In genomic region chr5:107028557-107028956, GRCm38 (mm10) we compare ENCODE assay signal across 16 mouse cellular contexts.
A peak's percentile ranks its signal among the peaks of the same experiment; 100 is the strongest.
DNase-seq lines count a peak whose midpoint lies in the region; ATAC-seq and TF ChIP-seq lines count a peak whose summit lies in the region.
"Had no signal": no experiment of that assay in that cellular context is flagged by ENCODE, and none has a peak within 500 bp of the region (broad histone marks: within the 10 kb centered on the region; RNA-seq: fewer than 3 reads in every experiment).

No protein-coding gene starts in this region.

- 34% methylated on average over 1 of the region's 1 CpGs for WGBS in heart, embryonic 10.5 days
- WGBS in liver, adult 2 months = 65% methylated on average over 1 of the region's 1 CpGs
- 35% methylated on average over 1 of the region's 1 CpGs for WGBS in liver, postnatal 0 days (ENCODE audit: insufficient replicate concordance)
- 14% methylated on average over 1 of the region's 1 CpGs for WGBS in stomach, embryonic 14.5 days
- 2% methylated on average over 1 of the region's 1 CpGs for whole genome bisulfite sequencing in stomach, postnatal 0 days

- no peak overlapping the region for H3K4me2 ChIP-seq in liver, postnatal 0 days (ENCODE audit: low read depth, low read length)
- H3K4me2 ChIP-seq in stomach, embryonic 14.5 days (replicated peaks; ENCODE audit: low read depth, low read length) = no peak overlapping the region
- H3K4me2 ChIP-seq in stomach, postnatal 0 days (replicated peaks; ENCODE audit: low read depth) = no peak overlapping the region
- H3K4me2 ChIP-seq: forebrain, embryonic 15.5 days; heart, embryonic 15.5 days; hindbrain, embryonic 15.5 days had no signal

- H3K27me3 ChIP-seq in heart, embryonic 10.5 days (ENCODE audit: insufficient read depth, poor library complexity, severe bottlenecking) = peaks cover 9% of the 10 kb centered on the region; the same call in 1 of the 2 replicates
- H3K27me3 ChIP-seq in liver, adult 2 months (ENCODE audit: control insufficient read depth, insufficient read depth, low read length) = no peaks in the 10 kb centered on the region
- no peaks in the 10 kb centered on the region for H3K27me3 ChIP-seq in liver, postnatal 0 days (ENCODE audit: insufficient read depth, low read length)
- H3K27me3 ChIP-seq in stomach, embryonic 14.5 days (ENCODE audit: control insufficient read depth, insufficient read depth, low read length) = no peaks in the 10 kb centered on the region
- H3K27me3 ChIP-seq in stomach, postnatal 0 days (ENCODE audit: control insufficient read depth, insufficient read depth, low read length) = no peaks in the 10 kb centered on the region
- H3K27me3 ChIP-seq: forebrain, embryonic 15.5 days; heart, embryonic 15.5 days; hindbrain, embryonic 15.5 days had no signal

- TF ChIP-seq EP300 in liver, postnatal 0 days (IDR thresholded peaks at IDR 0.05; ENCODE audit: low read depth) = no peak
- TF ChIP-seq EP300 in stomach, postnatal 0 days (optimal IDR thresholded peaks at IDR 0.05) = no peak

- TF ChIP-seq POLR2A in liver, adult 2 months (IDR thresholded peaks at IDR 0.05; ENCODE audit: extremely low read depth, insufficient read depth, low read length) = no peak

- no peak for ATAC-seq in liver, postnatal 0 days
- ATAC-seq in stomach, embryonic 14.5 days (ENCODE audit: insufficient number of reproducible peaks, insufficient read depth, low FRiP score, low read depth) = peak; percentile 62
- no peak for ATAC-seq in stomach, postnatal 0 days (ENCODE audit: low FRiP score, low TSS enrichment)
- ATAC-seq in granulocyte monocyte progenitor cell, adult 5-6 weeks (replicated peaks; ENCODE audit: poor library complexity, severe bottlenecking) = no peak
- ATAC-seq: forebrain, embryonic 15.5 days had no signal

- H3K9ac ChIP-seq in liver, adult 2 months (ENCODE audit: low read depth, low read length) = no peak overlapping the region
- H3K9ac ChIP-seq in liver, postnatal 0 days (replicated peaks) = no peak overlapping the region
- H3K9ac ChIP-seq in stomach, embryonic 14.5 days (replicated peaks; ENCODE audit: low read depth, low read length) = no peak overlapping the region
- no peak overlapping the region for H3K9ac ChIP-seq in stomach, postnatal 0 days (ENCODE audit: low read length)
- H3K9ac ChIP-seq: forebrain, embryonic 15.5 days; heart, embryonic 15.5 days; hindbrain, embryonic 15.5 days had no signal

- no peak overlapping the region for H3K4me3 ChIP-seq in heart, embryonic 10.5 days
- no peak overlapping the region for H3K4me3 ChIP-seq in liver, adult 2 months (ENCODE audit: insufficient read depth, low read depth, low read length)
- H3K4me3 ChIP-seq in liver, postnatal 0 days (ENCODE audit: low read depth, low read length) = no peak overlapping the region
- H3K4me3 ChIP-seq in stomach, embryonic 14.5 days (ENCODE audit: low read depth, low read length) = no peak overlapping the region
- no peak overlapping the region for H3K4me3 ChIP-seq in stomach, postnatal 0 days (ENCODE audit: low read depth, low read length)
- H3K4me3 ChIP-seq: forebrain, embryonic 15.5 days; heart, embryonic 15.5 days; hindbrain, embryonic 15.5 days had no signal

- TF ChIP-seq CTCF in liver, adult 2 months (IDR thresholded peaks at IDR 0.05; ENCODE audit: low read depth, low read length) = no peak
- no peak for TF ChIP-seq CTCF in liver, postnatal 0 days (IDR thresholded peaks at IDR 0.05; ENCODE audit: low read depth)
- TF ChIP-seq CTCF in stomach, postnatal 0 days (IDR thresholded peaks at IDR 0.05; ENCODE audit: low read depth) = no peak

- intact Hi-C loops in heart, postnatal 36 days (cut with DNase I) = no loop called here

- H3K9me3 ChIP-seq in heart, embryonic 10.5 days = no peaks in the 10 kb centered on the region
- H3K9me3 ChIP-seq in liver, postnatal 0 days (ENCODE audit: low read length) = no peaks in the 10 kb centered on the region
- no peaks in the 10 kb centered on the region for H3K9me3 ChIP-seq in stomach, embryonic 14.5 days (ENCODE audit: control insufficient read depth, low read depth, low read length)
- H3K9me3 ChIP-seq in stomach, postnatal 0 days (ENCODE audit: control insufficient read depth, low read length) = no peaks in the 10 kb centered on the region
- H3K9me3 ChIP-seq: forebrain, embryonic 15.5 days; heart, embryonic 15.5 days; hindbrain, embryonic 15.5 days had no signal

- H3K27ac ChIP-seq in heart, embryonic 10.5 days = peak overlapping the region; percentile 3; the same call in 1 of the 2 replicates
- no peak overlapping the region for H3K27ac ChIP-seq in liver, adult 2 months (replicated peaks; ENCODE audit: insufficient read depth, low read depth, low read length)
- H3K27ac ChIP-seq in liver, postnatal 0 days (ENCODE audit: low read depth) = no peak overlapping the region
- peak overlapping the region; percentile 82 for H3K27ac ChIP-seq in stomach, embryonic 14.5 days (ENCODE audit: low read length)
- no peak overlapping the region for H3K27ac ChIP-seq in stomach, postnatal 0 days (replicated peaks)
- H3K27ac ChIP-seq: forebrain, embryonic 15.5 days; heart, embryonic 15.5 days; hindbrain, embryonic 15.5 days had no signal

- peak; percentile 55 for DNase-seq in heart, embryonic 10.5 days (ENCODE audit: low spot score)
- no peak for DNase-seq in heart, postnatal 36 days
- DNase-seq in liver, adult 2 months (ENCODE audit: extremely low read depth, low read depth, low spot score) = peak; percentile 27
- no peak for DNase-seq in liver, postnatal 0 days
- DNase-seq in stomach, postnatal 0 days (ENCODE audit: low spot score) = no peak
- no peak for DNase-seq in testis, postnatal 10 days (ENCODE audit: low spot score)
- DNase-seq: adrenal gland, adult 2 months; adrenal gland, postnatal 36 days; cerebellum, adult 2 months; cerebellum, postnatal 10 days; gastrocnemius, postnatal 10 days had no signal

- peaks cover 16% of the 10 kb centered on the region for H3K4me1 ChIP-seq in heart, embryonic 10.5 days
- H3K4me1 ChIP-seq in liver, adult 2 months (ENCODE audit: control insufficient read depth, insufficient read depth, low read length) = no peaks in the 10 kb centered on the region
- peaks cover 2% of the 10 kb centered on the region; the same call in 1 of the 2 replicates for H3K4me1 ChIP-seq in liver, postnatal 0 days (ENCODE audit: insufficient read depth)
- peaks cover 30% of the 10 kb centered on the region for H3K4me1 ChIP-seq in stomach, embryonic 14.5 days (ENCODE audit: control insufficient read depth, insufficient read depth, low read length)
- H3K4me1 ChIP-seq in stomach, postnatal 0 days (replicated peaks; ENCODE audit: control insufficient read depth, insufficient read depth) = peaks cover 14% of the 10 kb centered on the region
- H3K4me1 ChIP-seq: hindbrain, embryonic 15.5 days had no signal

- H3K36me3 ChIP-seq in heart, embryonic 10.5 days = no peaks in the 10 kb centered on the region
- no peaks in the 10 kb centered on the region for H3K36me3 ChIP-seq in liver, adult 2 months (ENCODE audit: control insufficient read depth, insufficient read depth, low read length)
- H3K36me3 ChIP-seq in liver, postnatal 0 days (replicated peaks; ENCODE audit: insufficient read depth, low read length) = no peaks in the 10 kb centered on the region
- H3K36me3 ChIP-seq in stomach, embryonic 14.5 days (ENCODE audit: control insufficient read depth, insufficient read depth, low read length) = no peaks in the 10 kb centered on the region
- no peaks in the 10 kb centered on the region for H3K36me3 ChIP-seq in stomach, postnatal 0 days (ENCODE audit: control insufficient read depth, insufficient read depth, low read length)
- H3K36me3 ChIP-seq: forebrain, embryonic 15.5 days; heart, embryonic 15.5 days; hindbrain, embryonic 15.5 days had no signal

- no peaks in the 10 kb centered on the region for H3K79me2 ChIP-seq in liver, adult 2 months (ENCODE audit: control insufficient read depth, insufficient read depth, low read length)

Comparison
In these comparisons a context has a peak if more than half of its experiments do, and no peak if none do; other contexts are left out.
1. DNase-seq: peak in heart, embryonic 10.5 days (single experiment) and liver, adult 2 months (single experiment); none in heart, postnatal 36 days (0 of 2), liver, postnatal 0 days (single experiment), stomach, postnatal 0 days (single experiment) and testis, postnatal 10 days (single experiment).
2. H3K27ac ChIP-seq: peak in heart, embryonic 10.5 days (single experiment) and stomach, embryonic 14.5 days (single experiment); none in liver, adult 2 months (single experiment), liver, postnatal 0 days (single experiment) and stomach, postnatal 0 days (single experiment).